Mouse (Mus musculus): ENCODE results near the gene Trim44.

- TF ChIP-seq POLR2A (IDR thresholded peaks at IDR 0.05; ENCODE audit: control insufficient read depth, extremely low read depth, insufficient read depth, low read length, poor library complexity) (no peak), CTCF (IDR thresholded peaks at IDR 0.05; ENCODE audit: borderline replicate concordance, control insufficient read depth, extremely low read depth, insufficient read depth, low read length, poor library complexity) (no peak)
These were observed 125.5 kb downstream of the Trim44 start for GRCm38 (mm10) chr2:102282081-102282480.
